Mouse (Mus musculus) limb, embryonic 10.5 days (tissue): ENCODE measurements around the gene Olfr389. TPM values are rescaled to one million over a fixed set of nuclear protein-coding genes. Genes with fewer than 3 reads are reported as not detected.

Experiments used
- DNase-seq: peaks from one replicate; pipeline ENCODE4 v3.0.0-alpha.2; 2017; ENCODE audit warnings: low spot score
- H3K27ac ChIP-seq: fragments of 300-500 bp; sonication (generic); 2 replicates; pipeline ENCODE4 v1.5.1; 2016; ENCODE audit warnings: mild to moderate bottlenecking
- H3K27me3 ChIP-seq: fragments of 300-500 bp; sonication (generic); 2 replicates; pipeline ENCODE4 v1.6.1; 2016; ENCODE audit warnings: low read depth, mild to moderate bottlenecking; ENCODE audit not compliant: poor library complexity, severe bottlenecking
- H3K36me3 ChIP-seq: fragments of 300-500 bp; sonication (generic); 2 replicates; pipeline ENCODE4 v1.6.1; 2016; ENCODE audit warnings: mild to moderate bottlenecking, moderate library complexity
- H3K4me1 ChIP-seq: fragments of 300-500 bp; sonication (generic); 2 replicates; pipeline ENCODE4 v1.6.1; 2016
- H3K4me3 ChIP-seq: fragments of 300-500 bp; sonication (generic); 2 replicates; pipeline ENCODE4 v1.5.1; 2016; ENCODE audit warnings: mild to moderate bottlenecking, moderate library complexity
- H3K9me3 ChIP-seq: fragments of 300-500 bp; sonication (generic); replicated peaks from 2 replicates; pipeline ENCODE4 v1.6.1; 2016; ENCODE audit warnings: mild to moderate bottlenecking
- WGBS: fragments of 180-500 bp; shearing (Covaris S2); methylation state at CpG from one replicate; pipeline ENCODE4 v1.1.7; 2016; 5-methylcytosine and 5-hydroxymethylcytosine counted together
- polyA plus RNA-seq: library from polyadenylated mRNA; unstranded; fragments of >200 nt; fragmentation: Nextera tagmentation; extraction: Ambion mirVana; gene quantifications from 2 replicates; pipeline ENCODE4 v1.2.1, GENCODE M21; 2016

Gene Olfr389
- polyA plus RNA-seq, result not detected in 2 replicates

GRCm38 (mm10) chr11:73780613-73781012 is at the start of gene Olfr389:
TSS of gene Olfr389 (minus strand) at chr11:73780713.
- Histone ChIP-seq H3K4me1 (no peaks in the 10 kb centered on the region), H3K27me3 (no peaks in the 10 kb centered on the region), H3K36me3 (no peaks in the 10 kb centered on the region), H3K27ac (no peak within 1 kb of the TSS), H3K9me3 (no peaks in the 10 kb centered on the region), H3K4me3 (no peak within 1 kb of the TSS)
- WGBS, result 79% methylated on average over 1 of the region's 1 CpGs
- no peak for DNase-seq

- Histone ChIP-seq H3K4me3 (no peak within 1 kb of the TSS), H3K4me1 (no peaks in the 10 kb centered on the region), H3K36me3 (no peaks in the 10 kb centered on the region), H3K27ac (no peak within 1 kb of the TSS), H3K9me3 (no peaks in the 10 kb centered on the region; the same call in 1 of the 2 replicates), H3K27me3 (no peaks in the 10 kb centered on the region)
- WGBS, result 97% methylated on average over 1 of the region's 1 CpGs
- no peak for DNase-seq
Observed at GRCm38 (mm10) chr11:73816949-73817348, 36.4 kb upstream of the Olfr389 start, which contains the start of gene Olfr392. TSS of gene Olfr392 (minus strand) at chr11:73817049.

GRCm38 (mm10) chr11:73802952-73803351 is 22.4 kb upstream of the Olfr389 start, which contains the start of gene Olfr391-ps:
TSS of gene Olfr391-ps (minus strand) at chr11:73803052.
- WGBS, result 29% methylated on average over 1 of the region's 1 CpGs
- H3K27me3 ChIP-seq, result no peaks in the 10 kb centered on the region
- no peaks in the 10 kb centered on the region for H3K36me3 ChIP-seq
- no peak for DNase-seq
- no peaks in the 10 kb centered on the region for H3K4me1 ChIP-seq
- no peaks in the 10 kb centered on the region for H3K9me3 ChIP-seq
- H3K27ac ChIP-seq, result no peak within 1 kb of the TSS
- H3K4me3 ChIP-seq, result no peak within 1 kb of the TSS

- Histone ChIP-seq H3K4me3 (no peak within 1 kb of the TSS), H3K27ac (no peak within 1 kb of the TSS), H3K36me3 (no peaks in the 10 kb centered on the region), H3K4me1 (no peaks in the 10 kb centered on the region), H3K9me3 (no peaks in the 10 kb centered on the region), H3K27me3 (no peaks in the 10 kb centered on the region)
- WGBS, result 80% methylated on average over 1 of the region's 1 CpGs
- no peak for DNase-seq
Observed at GRCm38 (mm10) chr11:73782664-73783063, 2.2 kb upstream of the Olfr389 start, which contains the start of gene Olfr390. TSS of gene Olfr390 (plus strand) at chr11:73782964.

GRCm38 (mm10) chr11:73759115-73759514 is 21.4 kb downstream of the Olfr389 start:
- H3K9me3 ChIP-seq, result 0 out of 2 replicates have a peak, but pooled peaks cover 3% of the 10 kb centered on the region
- H3K27me3 ChIP-seq, result no peaks in the 10 kb centered on the region
- H3K36me3 ChIP-seq, result no peaks in the 10 kb centered on the region
- no peak overlapping the region for H3K27ac ChIP-seq
- H3K4me1 ChIP-seq, result no peaks in the 10 kb centered on the region
- no peak for DNase-seq
- no peak overlapping the region for H3K4me3 ChIP-seq

Other genes with a start within 250 kb of the Olfr389 start
- not detected in 2 replicates for gene Olfr385, start 187.7 kb downstream of the Olfr389 start, polyA plus RNA-seq
- gene Olfr384, start 182.1 kb downstream of the Olfr389 start, polyA plus RNA-seq, result not detected in 2 replicates
- not detected in 2 replicates for gene Zfp735, start 91.9 kb downstream of the Olfr389 start, polyA plus RNA-seq
- gene Olfr390, start 2.3 kb upstream of the Olfr389 start, polyA plus RNA-seq, result not detected in 2 replicates
- gene Olfr391-ps, start 22.3 kb upstream of the Olfr389 start, polyA plus RNA-seq, result not detected in 2 replicates
- gene Olfr392, start 36.3 kb upstream of the Olfr389 start, polyA plus RNA-seq, result not detected in 2 replicates
- gene Olfr393, start 70.7 kb upstream of the Olfr389 start, polyA plus RNA-seq, result not detected in 2 replicates
- gene Olfr394, start 110.1 kb upstream of the Olfr389 start, polyA plus RNA-seq, result not detected in 2 replicates
- gene Olfr395, start 128.6 kb upstream of the Olfr389 start, polyA plus RNA-seq, result not detected in 2 replicates
- not detected in 2 replicates for gene Olfr23, start 156.0 kb upstream of the Olfr389 start, polyA plus RNA-seq
- not detected in 2 replicates for gene Olfr397, start 180.1 kb upstream of the Olfr389 start, polyA plus RNA-seq
- gene Olfr398, start 209.7 kb upstream of the Olfr389 start, polyA plus RNA-seq, result not detected in 2 replicates